Mouse (Mus musculus) heart, adult 9 months (tissue): ENCODE results near the gene Lrrn4.

ENCODE experiments used
- DNase-seq, 2 experiments: peaks; one replicate each; pipeline ENCODE4 v3.0.0; 2022; ENCODE audit warnings: low spot score in 2 of 2

Lrrn4 gene

DNA sequence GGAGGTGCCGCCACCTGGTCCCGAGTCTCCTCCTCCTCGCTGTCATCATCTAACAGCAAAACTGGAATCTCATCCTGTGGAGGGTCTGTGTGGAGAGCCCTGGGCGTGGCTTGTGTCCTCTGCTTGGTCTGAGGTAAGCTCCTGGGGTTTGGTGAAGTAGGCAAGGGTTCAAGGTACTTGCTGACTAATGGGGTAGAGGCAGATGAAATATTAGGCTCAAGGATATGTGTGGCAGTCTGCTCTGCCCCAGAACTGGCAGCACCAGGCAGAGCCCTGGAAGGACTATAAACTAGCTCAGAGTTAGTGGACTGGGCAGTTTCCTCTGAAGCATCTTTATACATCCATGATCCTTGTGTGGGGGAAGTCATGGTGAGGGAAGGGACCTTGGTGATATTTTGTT lies 10.4 kb downstream of the Lrrn4 start:
- no peak for DNase-seq

DNA sequence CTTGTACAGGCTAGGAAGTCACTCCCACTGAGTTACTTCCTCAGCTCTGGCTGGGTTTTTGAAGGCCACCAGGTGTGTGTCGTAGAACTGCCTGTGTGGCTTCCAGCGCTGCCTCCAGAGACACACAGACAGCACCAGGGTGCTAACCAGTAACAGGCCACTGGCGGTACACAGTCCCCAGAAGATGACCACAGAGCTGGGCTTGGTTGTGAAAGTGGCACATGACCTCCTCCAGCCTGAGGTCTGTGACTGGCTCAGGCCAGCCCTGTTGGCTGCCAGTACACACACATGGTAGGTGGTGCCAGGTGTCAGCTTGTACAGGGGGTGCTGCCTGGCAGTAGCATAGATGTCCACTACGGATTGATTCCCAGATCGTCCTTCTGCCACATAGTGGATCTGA lies 11.0 kb downstream of the Lrrn4 start:
- no peak for DNase-seq

DNA sequence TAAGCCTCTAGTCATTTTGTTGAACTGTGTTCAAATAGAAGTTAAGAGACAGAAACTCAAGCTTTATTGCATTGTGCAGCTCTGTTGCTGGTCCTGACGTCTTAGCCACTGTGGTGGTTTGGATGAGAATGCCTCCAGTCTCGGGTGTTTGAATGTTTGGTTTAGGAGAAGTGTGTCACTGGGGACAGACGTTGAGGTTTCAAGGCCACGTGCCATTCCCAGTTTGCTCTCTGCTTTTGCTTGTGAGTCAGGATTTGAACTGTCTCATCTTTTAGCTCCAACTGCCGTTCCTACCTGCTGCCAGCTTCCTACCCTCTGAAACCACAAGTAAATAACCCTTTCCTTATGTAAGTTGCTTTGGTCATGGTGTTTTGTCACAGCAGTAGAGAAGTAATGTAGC lies 13.2 kb downstream of the Lrrn4 start:
- DNase-seq: no peak

DNA sequence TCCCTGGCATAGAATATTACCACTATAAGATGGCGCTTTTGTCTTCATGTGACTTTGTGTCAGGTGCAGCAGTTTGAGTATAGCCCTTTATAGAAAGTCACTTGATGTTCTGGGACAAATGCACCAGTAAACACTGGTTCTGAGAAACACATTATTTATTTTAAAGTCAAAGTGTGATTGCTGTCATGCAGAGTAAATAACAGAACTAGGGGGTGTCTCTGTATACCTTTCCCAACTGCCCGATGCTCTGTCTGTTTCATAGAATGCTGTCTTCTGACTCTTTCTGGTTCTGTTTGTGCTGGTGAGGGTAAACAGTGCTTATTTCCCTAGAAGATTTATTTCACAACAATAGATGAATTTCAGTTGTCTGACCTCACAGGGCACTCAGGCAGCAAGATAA lies 17.4 kb downstream of the Lrrn4 start:
- DNase-seq: no peak

DNA sequence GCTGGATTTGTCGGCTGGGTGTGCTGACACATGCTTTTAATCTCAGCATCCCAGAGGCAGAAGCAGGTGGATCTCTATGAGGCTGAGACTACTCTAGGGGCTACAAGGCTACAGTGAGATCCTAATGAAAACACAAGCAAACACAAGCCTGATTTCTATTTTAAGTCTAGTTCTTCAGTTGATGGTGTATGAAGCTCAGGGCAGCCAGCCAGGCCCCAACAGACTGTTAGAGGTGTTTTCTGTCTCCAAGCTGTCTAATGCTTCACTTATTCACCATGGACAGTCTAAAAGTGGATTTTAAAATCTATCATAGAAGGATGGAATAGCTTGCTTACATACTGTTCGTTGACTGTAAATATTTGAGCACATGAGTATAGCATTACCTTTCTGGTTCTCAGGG lies 19.2 kb downstream of the Lrrn4 start:
- no peak for DNase-seq

DNA sequence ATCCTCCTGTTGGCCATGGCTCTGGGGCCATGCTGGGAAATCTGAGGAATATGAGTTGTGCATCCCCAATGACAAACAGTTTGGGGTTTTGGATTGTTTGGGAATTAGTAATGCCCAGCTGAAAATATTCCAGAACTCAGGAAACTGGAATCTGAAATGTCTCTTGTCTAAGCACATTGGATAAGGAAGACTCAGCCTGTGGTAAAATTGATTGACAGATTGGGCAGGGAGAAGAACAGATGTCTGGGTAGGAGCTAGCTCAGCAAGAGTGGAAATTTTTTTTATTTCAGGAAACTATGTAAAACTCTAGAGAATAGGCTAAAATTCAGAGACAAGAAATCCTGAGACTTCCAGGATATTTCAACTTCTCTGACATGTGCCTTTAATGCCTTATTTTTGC lies 20.3 kb downstream of the Lrrn4 start:
- DNase-seq: no peak

DNA sequence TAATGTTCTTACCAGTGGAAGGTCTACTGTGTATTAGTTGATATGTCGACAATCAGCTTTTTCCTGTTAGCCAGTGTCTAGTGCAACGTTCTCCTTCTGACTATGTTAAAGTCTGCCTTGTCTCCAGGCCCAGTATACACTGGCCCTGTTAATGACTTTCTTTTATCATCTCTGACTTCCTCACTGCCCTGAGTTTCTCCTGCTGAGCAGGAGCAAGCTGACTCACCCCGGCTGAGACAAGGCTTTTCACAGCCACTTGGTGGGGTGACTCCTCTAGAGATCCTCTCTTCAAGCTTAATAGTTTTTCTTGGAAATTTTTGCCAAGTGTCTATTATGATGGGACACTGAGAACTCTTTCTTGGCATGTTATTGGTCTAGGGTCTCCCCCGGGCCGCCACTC lies 24.4 kb downstream of the Lrrn4 start:
- DNase-seq: no peak

DNA sequence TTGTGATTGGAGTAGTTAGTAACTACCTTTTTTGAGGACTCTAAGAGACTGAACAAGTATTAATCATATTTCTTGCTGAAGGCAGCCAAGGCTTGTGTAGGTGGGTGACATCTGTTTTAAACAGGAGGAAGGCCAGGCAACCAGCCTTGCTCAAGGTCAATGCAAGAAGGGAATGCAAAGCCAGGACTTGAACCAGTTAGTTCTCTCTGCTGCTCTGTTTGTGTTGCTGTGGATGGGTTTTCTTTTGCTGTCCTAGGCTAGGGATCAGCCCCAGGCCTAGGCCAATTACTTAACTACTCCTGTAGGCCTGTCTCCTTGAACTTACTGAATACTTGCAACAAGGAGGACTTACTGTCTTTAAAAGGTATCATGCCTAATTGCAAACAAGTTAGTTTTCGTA lies 27.6 kb downstream of the Lrrn4 start:
- DNase-seq: no peak

DNA sequence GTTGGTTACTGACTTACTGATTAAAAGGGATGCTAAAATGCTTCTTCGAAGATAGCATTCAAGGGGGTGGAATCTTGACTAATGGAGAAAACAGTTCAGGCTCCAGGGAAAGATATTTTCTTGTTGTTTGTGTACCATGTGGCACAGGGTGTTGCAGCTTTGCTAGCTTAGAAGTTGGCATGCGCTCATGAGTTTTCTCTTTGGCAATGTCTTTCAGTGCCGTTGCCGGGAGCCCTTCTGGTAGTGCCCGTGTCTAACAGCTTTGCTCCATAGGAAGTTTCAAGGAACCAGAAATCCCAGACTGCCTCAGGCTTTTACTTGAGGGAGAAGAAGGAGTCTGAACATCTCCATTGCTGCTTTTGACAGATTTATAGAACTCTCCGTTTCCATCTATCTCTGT lies 31.6 kb downstream of the Lrrn4 start:
- no peak for DNase-seq

DNA sequence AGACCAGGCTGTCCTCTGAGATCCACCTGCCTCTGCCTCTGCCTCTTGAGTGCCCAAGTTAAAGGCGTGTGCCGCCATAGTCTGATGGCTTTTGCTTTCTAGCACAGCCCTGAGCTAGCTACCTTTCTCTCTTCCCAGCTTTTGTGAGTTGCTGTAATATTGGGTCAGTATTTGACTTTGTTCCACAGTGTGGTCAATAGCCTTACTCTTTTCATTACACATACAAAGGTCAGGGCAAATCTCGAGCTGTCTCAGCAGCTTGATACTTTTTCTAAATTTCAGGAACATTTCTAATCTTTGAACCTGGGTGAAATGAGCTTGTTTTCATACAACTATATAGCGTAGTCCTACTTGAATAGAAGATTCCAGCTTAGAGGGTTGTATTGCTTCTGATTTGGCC lies 32.3 kb downstream of the Lrrn4 start:
- DNase-seq: no peak

DNA sequence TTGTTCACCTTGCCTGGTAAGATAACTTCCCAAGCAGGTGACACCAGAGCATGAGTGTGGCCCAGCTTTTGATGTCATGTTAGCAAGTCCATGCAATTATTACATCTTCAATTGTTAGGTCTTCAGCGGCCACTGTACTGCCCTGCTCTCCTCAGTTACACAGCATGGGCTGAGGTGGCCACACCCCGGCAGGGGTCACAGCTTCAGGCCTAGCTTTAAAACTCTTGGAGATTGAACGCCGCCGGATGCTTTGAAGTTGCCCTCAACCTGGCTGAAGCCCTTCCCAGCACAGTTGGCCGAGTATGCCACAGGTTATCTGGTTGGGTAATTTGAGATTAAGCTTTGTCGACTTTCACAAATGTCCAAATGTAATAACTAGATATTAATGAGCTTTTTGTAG lies 33.1 kb downstream of the Lrrn4 start:
- DNase-seq: no peak

DNA sequence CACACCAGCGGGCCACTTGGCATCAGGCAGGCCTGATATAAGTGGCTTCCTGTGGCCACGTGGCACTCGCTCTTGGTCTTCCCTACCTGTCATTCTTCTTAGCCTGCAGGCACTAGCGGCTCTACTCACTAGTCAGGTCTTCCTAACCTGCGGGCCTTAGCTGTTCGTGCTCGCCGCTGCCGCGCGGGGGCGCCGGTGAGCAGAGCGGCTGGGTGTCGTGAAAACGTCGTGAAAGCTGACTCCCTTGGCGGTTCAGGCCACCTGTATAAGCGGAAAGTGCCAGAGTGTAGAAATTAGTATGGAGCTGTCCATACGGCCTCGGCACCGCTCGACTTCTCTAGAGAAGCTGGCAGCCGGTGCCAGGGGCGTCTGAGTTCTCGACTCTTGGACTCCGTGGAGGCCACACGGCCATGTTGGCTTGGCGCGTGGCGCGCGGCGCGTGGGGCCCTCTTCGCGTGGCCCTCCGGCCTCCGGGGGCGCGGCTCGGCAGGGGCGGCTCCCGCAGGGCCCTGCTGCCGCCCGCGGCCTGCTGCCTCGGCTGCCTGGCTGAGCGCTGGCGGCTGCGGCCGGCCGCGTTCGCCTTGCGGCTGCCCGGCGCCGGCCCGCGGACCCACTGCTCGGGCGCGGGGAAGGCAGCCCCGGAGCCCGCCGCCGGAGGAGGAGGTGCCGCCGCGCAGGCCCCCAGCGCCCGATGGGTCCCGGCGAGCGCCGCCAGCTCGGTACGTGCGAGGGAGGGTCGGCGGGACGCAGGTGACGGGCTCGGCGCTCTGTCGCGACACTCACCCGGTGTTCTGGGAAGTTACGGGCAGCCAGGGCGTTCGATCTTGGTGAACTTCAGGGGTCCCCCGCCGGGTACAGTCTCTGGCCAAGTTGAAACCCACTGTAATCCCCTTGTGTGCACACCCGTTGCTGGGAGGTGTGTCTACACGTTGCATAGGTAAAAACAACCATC lies 34.0 kb downstream of the Lrrn4 start, which contains the start of gene Crls1:
Gene Crls1 (plus strand): TSS at position 260 of the 952 bp plus-strand sequence.
- peak; percentile 91 to 93 for DNase-seq

DNA sequence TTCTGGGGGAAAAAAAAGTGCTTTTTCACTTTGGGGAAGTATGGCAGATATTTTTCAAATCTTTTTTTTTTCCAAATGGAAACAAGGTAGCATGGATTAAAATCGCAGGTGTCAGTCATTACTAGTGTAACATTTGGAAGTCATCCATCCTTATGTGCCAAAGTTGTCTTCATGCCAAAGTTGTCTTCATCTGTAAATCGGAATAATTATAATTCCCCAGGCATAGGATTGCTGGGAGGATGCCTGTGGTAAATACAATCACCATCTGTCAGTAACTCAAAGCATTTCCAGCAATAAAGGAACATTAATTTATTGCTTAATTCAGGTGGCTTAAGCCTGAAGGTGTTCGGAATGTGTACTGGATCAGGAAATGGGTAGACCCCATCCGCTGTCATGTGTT lies 39.6 kb downstream of the Lrrn4 start:
- no peak for DNase-seq
